16 mouse cellular contexts compared by ENCODE assay signal in genomic region chr12:99345323-99345722, GRCm38 (mm10).
DNase-seq lines count a peak whose midpoint lies in the region; ATAC-seq lines count a peak whose summit lies in the region.
"Had no signal": no experiment of that assay in that cellular context is flagged by ENCODE, and none has a peak within 500 bp of the region (broad histone marks: within the 10 kb centered on the region; RNA-seq: fewer than 3 reads in every experiment).

No protein-coding gene starts in this region.

- peaks cover 80% of the 10 kb centered on the region for H3K4me1 ChIP-seq in forebrain, embryonic 13.5 days
- peaks cover 41% of the 10 kb centered on the region for H3K4me1 ChIP-seq in forebrain, embryonic 14.5 days (ENCODE audit: control insufficient read depth, insufficient read depth, low read length)
- H3K4me1 ChIP-seq in hindbrain, embryonic 10.5 days (replicated peaks) = peaks cover 94% of the 10 kb centered on the region
- H3K4me1 ChIP-seq in hindbrain, embryonic 11.5 days (replicated peaks; ENCODE audit: control insufficient read depth, insufficient read depth, low read length) = peaks cover 3% of the 10 kb centered on the region

- no peaks in the 10 kb centered on the region for H3K27me3 ChIP-seq in forebrain, embryonic 13.5 days
- no peaks in the 10 kb centered on the region for H3K27me3 ChIP-seq in forebrain, embryonic 14.5 days (replicated peaks; ENCODE audit: control insufficient read depth, insufficient read depth, low read length)
- no peaks in the 10 kb centered on the region for H3K27me3 ChIP-seq in hindbrain, embryonic 10.5 days (ENCODE audit: insufficient read depth, poor library complexity, severe bottlenecking)
- no peaks in the 10 kb centered on the region for H3K27me3 ChIP-seq in hindbrain, embryonic 11.5 days (ENCODE audit: control insufficient read depth, insufficient read depth, low read length)
- H3K27me3 ChIP-seq: limb, embryonic 15.5 days; megakaryocyte, embryonic 14.5 days; neural tube, embryonic 12.5 days had no signal

- peak overlapping the region; percentile 7; the same call in 1 of the 2 replicates for H3K27ac ChIP-seq in forebrain, embryonic 13.5 days
- no peak overlapping the region for H3K27ac ChIP-seq in forebrain, embryonic 14.5 days (ENCODE audit: low read depth, low read length)
- peak overlapping the region; percentile 40; the same call in 1 of the 2 replicates for H3K27ac ChIP-seq in hindbrain, embryonic 10.5 days
- no peak overlapping the region for H3K27ac ChIP-seq in hindbrain, embryonic 11.5 days (ENCODE audit: low read depth, low read length)
- H3K27ac ChIP-seq: limb, embryonic 15.5 days; neural tube, embryonic 12.5 days; stomach, postnatal 0 days had no signal

- H3K4me3 ChIP-seq in forebrain, embryonic 13.5 days = no peak overlapping the region
- H3K4me3 ChIP-seq in forebrain, embryonic 14.5 days (ENCODE audit: low read depth, low read length) = no peak overlapping the region
- no peak overlapping the region for H3K4me3 ChIP-seq in hindbrain, embryonic 10.5 days
- H3K4me3 ChIP-seq in hindbrain, embryonic 11.5 days (ENCODE audit: low read depth, low read length) = no peak overlapping the region
- H3K4me3 ChIP-seq: limb, embryonic 15.5 days; megakaryocyte, embryonic 14.5 days; neural tube, embryonic 12.5 days had no signal

- no peak for DNase-seq in forebrain, embryonic 14.5 days (ENCODE audit: low spot score)
- DNase-seq in hindbrain, embryonic 10.5 days (ENCODE audit: low spot score) = no peak
- no peak for DNase-seq in hindbrain, embryonic 11.5 days (ENCODE audit: low spot score)
- DNase-seq in brain, adult 2 months (ENCODE audit: low read depth, low spot score) = peak; percentile 72
- DNase-seq in cerebellum, adult 9-11 months = peak; percentile 80
- no peak for DNase-seq in embryo, embryonic 10.5 days (ENCODE audit: low spot score)
- DNase-seq: gastrocnemius, postnatal 25 days; kidney, adult 9 months; lung, postnatal 10 days; thymus, postnatal 25 days had no signal

- WGBS in forebrain, embryonic 13.5 days = 79% methylated on average over 4 of the region's 4 CpGs
- WGBS in forebrain, embryonic 14.5 days = 79% methylated on average over 4 of the region's 4 CpGs
- 87% methylated on average over 4 of the region's 4 CpGs for WGBS in hindbrain, embryonic 10.5 days
- 90% methylated on average over 4 of the region's 4 CpGs for WGBS in hindbrain, embryonic 11.5 days

- no peak overlapping the region for H3K9ac ChIP-seq in forebrain, embryonic 13.5 days
- no peak overlapping the region for H3K9ac ChIP-seq in forebrain, embryonic 14.5 days (ENCODE audit: low read length)
- H3K9ac ChIP-seq in hindbrain, embryonic 11.5 days (ENCODE audit: low read depth, low read length) = no peak overlapping the region
- H3K9ac ChIP-seq: limb, embryonic 15.5 days; neural tube, embryonic 12.5 days had no signal

- H3K36me3 ChIP-seq in forebrain, embryonic 13.5 days (ENCODE audit: poor library complexity, severe bottlenecking) = 0 out of 2 replicates have a peak, but pooled peaks cover 8% of the 10 kb centered on the region
- 0 out of 2 replicates have a peak, but pooled peaks cover 4% of the 10 kb centered on the region for H3K36me3 ChIP-seq in forebrain, embryonic 14.5 days (ENCODE audit: control insufficient read depth, insufficient read depth, low read length)
- peaks cover 5% of the 10 kb centered on the region; the same call in 1 of the 2 replicates for H3K36me3 ChIP-seq in hindbrain, embryonic 10.5 days
- no peaks in the 10 kb centered on the region for H3K36me3 ChIP-seq in hindbrain, embryonic 11.5 days (ENCODE audit: control insufficient read depth, insufficient read depth, low read length)
- H3K36me3 ChIP-seq: neural tube, embryonic 12.5 days had no signal

- no peak overlapping the region for H3K4me2 ChIP-seq in forebrain, embryonic 13.5 days
- no peak overlapping the region for H3K4me2 ChIP-seq in forebrain, embryonic 14.5 days (ENCODE audit: low read length)
- no peak overlapping the region for H3K4me2 ChIP-seq in hindbrain, embryonic 11.5 days (replicated peaks; ENCODE audit: low read depth, low read length)
- H3K4me2 ChIP-seq: limb, embryonic 15.5 days; neural tube, embryonic 12.5 days had no signal

- no peaks in the 10 kb centered on the region for H3K9me3 ChIP-seq in forebrain, embryonic 13.5 days (replicated peaks)
- H3K9me3 ChIP-seq in forebrain, embryonic 14.5 days (replicated peaks; ENCODE audit: control insufficient read depth, low read length) = no peaks in the 10 kb centered on the region
- no peaks in the 10 kb centered on the region for H3K9me3 ChIP-seq in hindbrain, embryonic 10.5 days
- no peaks in the 10 kb centered on the region for H3K9me3 ChIP-seq in hindbrain, embryonic 11.5 days (ENCODE audit: control insufficient read depth, low read length)
- H3K9me3 ChIP-seq: limb, embryonic 15.5 days; megakaryocyte, embryonic 14.5 days; neural tube, embryonic 12.5 days had no signal

- no peak for ATAC-seq in forebrain, embryonic 13.5 days
- no peak for ATAC-seq in forebrain, embryonic 14.5 days
- ATAC-seq in hindbrain, embryonic 11.5 days (ENCODE audit: low FRiP score) = no peak
- ATAC-seq in CD4-positive, CD25-positive, alpha-beta regulatory T cell, adult 4 months = no peak

Comparison
In these comparisons a context has a peak if more than half of its experiments do, and no peak if none do; other contexts are left out.
1. H3K27ac ChIP-seq: peak in forebrain, embryonic 13.5 days (single experiment) and hindbrain, embryonic 10.5 days (single experiment); none in forebrain, embryonic 14.5 days (single experiment) and hindbrain, embryonic 11.5 days (single experiment).
2. DNase-seq: peak in brain, adult 2 months (single experiment) and cerebellum, adult 9-11 months (single experiment); none in forebrain, embryonic 14.5 days (single experiment), hindbrain, embryonic 10.5 days (single experiment), hindbrain, embryonic 11.5 days (single experiment) and embryo, embryonic 10.5 days (single experiment).